Mouse (Mus musculus): ENCODE results near the gene Gpr26. TPM values are rescaled to one million over a fixed set of nuclear protein-coding genes. Genes with fewer than 3 reads are reported as not detected.

Gpr26 gene
- total RNA-seq, 2 experiments from 2014 or later, result not detected

- no peak for DNase-seq
Observed at GRCm38 (mm10) chr7:132026671-132027070, 60.4 kb downstream of the Gpr26 start.

- no peak for DNase-seq
Observed at GRCm38 (mm10) chr7:132031940-132032531, 65.8 kb downstream of the Gpr26 start.

Other genes with a start within 250 kb of the Gpr26 start
- gene Cpxm2, start 188.3 kb downstream of the Gpr26 start, total RNA-seq (2021), result 10 to 100 TPM; 35.9 to 58.1 TPM